ENCODE assay signal across 8 mouse cellular contexts in genomic region chr16:93884086-93884721, GRCm38 (mm10). TPM values are rescaled to one million over a fixed set of nuclear protein-coding genes. Genes with fewer than 3 reads are reported as not detected.
DNase-seq lines count a peak whose midpoint lies in the region; ATAC-seq and TF ChIP-seq lines count a peak whose summit lies in the region.

No protein-coding gene starts in this region.

- 0 out of 2 replicates have a peak overlapping the region, but pooled peaks have one; percentile 3 for H3K27ac ChIP-seq in heart, embryonic 12.5 days (ENCODE audit: poor library complexity, severe bottlenecking)
- H3K27ac ChIP-seq in midbrain, embryonic 15.5 days, result no peak overlapping the region

- H3K9me3 ChIP-seq in G1E (replicated peaks), result no peaks in the 10 kb centered on the region
- H3K9me3 ChIP-seq in heart, embryonic 12.5 days (replicated peaks), result no peaks in the 10 kb centered on the region
- no peaks in the 10 kb centered on the region for H3K9me3 ChIP-seq in midbrain, embryonic 15.5 days

- H3K36me3 ChIP-seq in G1E (replicated peaks), result peaks cover 43% of the 10 kb centered on the region
- peaks cover 25% of the 10 kb centered on the region for H3K36me3 ChIP-seq in heart, embryonic 12.5 days
- no peaks in the 10 kb centered on the region for H3K36me3 ChIP-seq in midbrain, embryonic 15.5 days (replicated peaks)

- peak; percentile 11 for DNase-seq in adrenal gland, adult 8-10 months
- no peak for DNase-seq in adrenal gland, postnatal 4 days (ENCODE audit: low spot score in 2 of 2)
- DNase-seq in G1E (ENCODE audit: low spot score), result peak; percentile 20
- peak; percentile 10 to 46 for DNase-seq in kidney, postnatal 36 days
- no peak for DNase-seq in frontal cortex, adult 2 months (ENCODE audit: extremely low spot score in 1 of 2, low spot score in 1 of 2)

- no peak for TF ChIP-seq CTCF in G1E (IDR thresholded peaks at IDR 0.05; ENCODE audit: low read depth, low read length)

- ATAC-seq in G1E (ENCODE audit: extremely low read depth, insufficient number of reproducible peaks, low FRiP score, poor library complexity, severe bottlenecking), result 0 out of 2 replicates have a peak, but pooled peaks have one; percentile 1
- peak; percentile 22 for ATAC-seq in common myeloid progenitor, adult 5-6 weeks (replicated peaks; ENCODE audit: low read depth, poor library complexity, severe bottlenecking)
- peak; percentile 16 for ATAC-seq in heart, embryonic 12.5 days (ENCODE audit: insufficient number of reproducible peaks, low FRiP score)
- ATAC-seq in midbrain, embryonic 15.5 days (replicated peaks), result peak; percentile 70

- peak overlapping the region; percentile 91 for H3K4me3 ChIP-seq in G1E (ENCODE audit: low read depth, low read length)
- peak overlapping the region; percentile 65 for H3K4me3 ChIP-seq in heart, embryonic 12.5 days
- peak overlapping the region; percentile 75 for H3K4me3 ChIP-seq in midbrain, embryonic 15.5 days

- peaks cover 34% of the 10 kb centered on the region for H3K4me1 ChIP-seq in G1E (ENCODE audit: insufficient read depth, low read depth, low read length)
- peaks cover 13% of the 10 kb centered on the region; the same call in 1 of the 2 replicates for H3K4me1 ChIP-seq in heart, embryonic 12.5 days (replicated peaks)
- peaks cover 15% of the 10 kb centered on the region for H3K4me1 ChIP-seq in midbrain, embryonic 15.5 days

- no peaks in the 10 kb centered on the region for H3K27me3 ChIP-seq in G1E (ENCODE audit: insufficient read depth, low read length)
- H3K27me3 ChIP-seq in heart, embryonic 12.5 days (replicated peaks), result no peaks in the 10 kb centered on the region
- H3K27me3 ChIP-seq in midbrain, embryonic 15.5 days (replicated peaks), result no peaks in the 10 kb centered on the region

- WGBS in heart, embryonic 12.5 days, result 1% methylated on average over 43 of the region's 43 CpGs
- under 1% methylated on average over 43 of the region's 43 CpGs for WGBS in midbrain, embryonic 15.5 days

- peak overlapping the region; percentile 77 for H3K9ac ChIP-seq in heart, embryonic 12.5 days
- H3K9ac ChIP-seq in midbrain, embryonic 15.5 days, result peak overlapping the region; percentile 60

- H3K4me2 ChIP-seq in heart, embryonic 12.5 days, result peak overlapping the region; percentile 85
- H3K4me2 ChIP-seq in midbrain, embryonic 15.5 days, result peak overlapping the region; percentile 95

RNA-seq across cellular contexts. Expression of gene Chaf1b, which starts 0.5 kb away (rescaled TPM):
- 1 to 10 TPM; 1.7 to 3.4 (median 2.0) TPM for total RNA-seq in adrenal gland, adult 8-10 months (2022)
- total RNA-seq in adrenal gland, postnatal 4 days (2021), result 10 to 100 TPM; 26.1 to 28.5 TPM
- 36.3 and 41.9 TPM in 2 replicates for total RNA-seq in G1E (2014; fragmentation: Nextera tagmentation)
- 49.7 and 53.1 TPM in 2 replicates for total RNA-seq in G1E (2017)
- polyA plus RNA-seq in G1E (2012), result 50.3 and 67.9 TPM in 2 replicates
- 68.7 and 85.7 TPM in 2 replicates for total RNA-seq in common myeloid progenitor, adult 5-6 weeks (2017)
- 49.0 and 56.3 TPM in 2 replicates for polyA plus RNA-seq in heart, embryonic 12.5 days (2016; fragmentation: Nextera tagmentation; extraction: Ambion mirVana)
- polyA plus RNA-seq in midbrain, embryonic 15.5 days (2015; fragmentation: Nextera tagmentation; extraction: Ambion mirVana), result 15.3 and 17.0 TPM in 2 replicates
- 1.3 and 1.4 TPM in 2 replicates for polyA plus RNA-seq in frontal cortex, adult 2 months (2012; rRNA removed)

RNA-seq across cellular contexts. Expression of gene Morc3, which starts 52.3 kb away (rescaled TPM):
- 10 to 100 TPM; 28.9 to 51.3 (median 36.0) TPM for total RNA-seq in adrenal gland, adult 8-10 months (2022)
- 10 to 100 TPM; 38.9 to 40.2 TPM for total RNA-seq in adrenal gland, postnatal 4 days (2021)
- total RNA-seq in G1E (2014; fragmentation: Nextera tagmentation) (88.5 and 109 TPM in 2 replicates), G1E (2017) (73.5 and 76.3 TPM in 2 replicates)
- 13.9 and 17.1 TPM in 2 replicates for polyA plus RNA-seq in G1E (2012)
- total RNA-seq in common myeloid progenitor, adult 5-6 weeks (2017), result 123 and 218 TPM in 2 replicates
- 32.1 and 35.0 TPM in 2 replicates for polyA plus RNA-seq in heart, embryonic 12.5 days (2016; fragmentation: Nextera tagmentation; extraction: Ambion mirVana)
- polyA plus RNA-seq in midbrain, embryonic 15.5 days (2015; fragmentation: Nextera tagmentation; extraction: Ambion mirVana), result 32.8 and 34.1 TPM in 2 replicates
- 22.1 and 24.6 TPM in 2 replicates for polyA plus RNA-seq in frontal cortex, adult 2 months (2012; rRNA removed)

Comparison
In these comparisons a context has a peak if more than half of its experiments do, and no peak if none do; other contexts are left out.
1. DNase-seq: peak in adrenal gland, adult 8-10 months (single experiment), G1E (single experiment) and kidney, postnatal 36 days (2 of 2); none in adrenal gland, postnatal 4 days (0 of 2) and frontal cortex, adult 2 months (0 of 2).
2. RNA of gene Chaf1b, which starts 0.5 kb away (total RNA-seq): 68.7 to 85.7 TPM in common myeloid progenitor, adult 5-6 weeks, 36.3 to 53.1 TPM in G1E and 26.1 to 28.5 TPM in adrenal gland, postnatal 4 days; 1.7 to 3.4 TPM in adrenal gland, adult 8-10 months; every median in the first group is over 4 times any median in the second.
3. ATAC-seq: peak in every context shown above with its lines; median percentile 70 in midbrain, embryonic 15.5 days; 22 in common myeloid progenitor, adult 5-6 weeks; 16 in heart, embryonic 12.5 days; 1 in G1E.
4. Peak in every context shown above with its lines, with median percentiles within 50 percentile points of each other: H3K4me3 ChIP-seq.